Mouse (Mus musculus): ENCODE results near the gene Gm20388.

GRCm38 (mm10) chr8:122343758-122344157 lies 2433.1 kb downstream of the Gm20388 start:
- TF ChIP-seq GATA1 (IDR thresholded peaks at IDR 0.05; ENCODE audit: low read length) (no peak), TAL1 (IDR thresholded peaks at IDR 0.05; ENCODE audit: low read length) (no peak)

Measured in erythroblast, embryonic 14.5 days (primary cell).